Mouse (Mus musculus) heart, adult 11 months (tissue): ENCODE results near the gene Rtca.
A peak's percentile ranks its signal among the peaks of the same experiment; 100 is the strongest.

Experiments used
- DNase-seq: peaks from one replicate; pipeline ENCODE4 v3.0.0; 2022

Gene Rtca

GRCm38 (mm10) chr3:116474602-116475001 is 33.4 kb downstream of the Rtca start:
- peak; percentile 59 for DNase-seq

GRCm38 (mm10) chr3:116465709-116466108 is 42.3 kb downstream of the Rtca start:
- peak; percentile 29 for DNase-seq

- peak; percentile 40 for DNase-seq
Observed at GRCm38 (mm10) chr3:116464318-116464717, 43.7 kb downstream of the Rtca start.

DNA sequence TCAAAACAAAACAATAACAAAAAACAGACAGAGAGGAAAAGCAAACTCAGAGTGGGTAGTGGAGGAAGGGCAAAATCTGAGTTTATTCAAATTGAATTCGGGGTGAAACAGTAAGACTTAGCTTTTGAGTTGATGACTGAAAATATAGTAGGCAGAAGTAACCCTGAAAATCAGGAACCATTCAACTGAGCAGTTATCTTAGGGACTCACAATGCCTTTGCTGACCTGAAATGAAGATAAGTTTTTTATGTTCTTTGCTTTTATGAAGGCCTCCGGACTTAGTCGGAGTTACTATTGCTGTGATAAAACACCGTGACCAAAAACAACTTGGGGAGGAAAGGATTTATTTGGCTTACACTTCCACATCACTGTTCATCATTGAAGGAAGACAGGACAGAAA is 47.0 kb downstream of the Rtca start:
- DNase-seq, result no peak

DNA sequence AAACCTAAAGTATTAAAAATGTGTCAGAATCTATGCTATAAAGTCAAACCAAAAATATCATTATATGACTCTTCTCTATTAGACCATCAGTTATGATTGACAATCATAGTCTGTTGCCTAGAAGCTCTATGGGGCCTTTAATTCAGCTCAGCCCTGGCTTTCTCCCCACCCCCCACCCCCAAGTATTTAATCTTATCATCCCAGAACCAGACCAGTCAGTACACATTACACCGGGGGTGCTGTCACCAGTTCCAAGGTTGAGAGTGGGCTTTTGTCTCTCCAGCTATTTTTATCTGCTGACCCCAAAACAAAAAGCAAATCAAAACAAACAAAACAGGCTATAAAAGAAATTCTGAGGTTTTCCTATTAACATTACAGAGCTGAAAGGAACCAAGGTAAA is 53.5 kb downstream of the Rtca start:
- DNase-seq, result no peak

DNA sequence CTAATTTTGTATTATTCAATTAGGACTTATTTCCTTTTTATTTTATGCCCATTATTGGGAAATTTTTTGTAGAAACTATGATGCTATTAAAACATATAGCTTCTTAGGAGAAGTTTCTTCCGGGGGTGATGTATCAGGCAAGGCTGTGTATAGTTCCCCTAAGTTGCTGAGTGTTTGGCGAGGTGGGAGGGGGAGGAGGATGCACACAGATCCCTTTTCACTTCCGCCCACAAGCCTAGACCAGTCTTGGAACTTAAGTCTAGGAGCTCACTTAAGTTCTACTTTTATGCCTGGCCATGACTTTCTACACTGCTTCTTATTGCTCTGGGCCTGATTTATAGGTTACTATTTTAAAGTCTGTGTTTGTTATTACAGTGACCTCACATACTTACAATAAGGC is 57.3 kb downstream of the Rtca start:
- DNase-seq, result peak; percentile 24

DNA sequence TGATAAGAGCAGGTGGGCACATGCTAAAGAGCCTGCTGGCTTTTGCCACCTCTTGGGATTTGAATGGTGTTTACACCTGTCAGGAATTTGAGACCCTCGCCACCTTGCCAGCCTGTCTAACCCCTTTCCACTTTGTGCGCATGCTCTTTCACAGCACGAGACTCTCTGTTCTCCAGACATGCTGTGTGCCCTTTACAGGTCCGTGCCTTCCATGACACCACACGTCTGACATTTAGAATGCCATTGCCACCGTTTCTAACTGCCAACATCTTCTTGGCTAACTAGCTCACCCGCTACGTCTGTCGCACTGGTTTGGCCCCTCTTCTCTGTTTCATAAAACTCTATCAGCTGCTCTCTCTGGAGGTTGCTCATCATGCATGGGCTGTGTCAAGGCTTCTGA is 63.7 kb downstream of the Rtca start:
- DNase-seq, result peak; percentile 68

- no peak for DNase-seq
Observed at GRCm38 (mm10) chr3:116442788-116443187, 65.2 kb downstream of the Rtca start.

DNA sequence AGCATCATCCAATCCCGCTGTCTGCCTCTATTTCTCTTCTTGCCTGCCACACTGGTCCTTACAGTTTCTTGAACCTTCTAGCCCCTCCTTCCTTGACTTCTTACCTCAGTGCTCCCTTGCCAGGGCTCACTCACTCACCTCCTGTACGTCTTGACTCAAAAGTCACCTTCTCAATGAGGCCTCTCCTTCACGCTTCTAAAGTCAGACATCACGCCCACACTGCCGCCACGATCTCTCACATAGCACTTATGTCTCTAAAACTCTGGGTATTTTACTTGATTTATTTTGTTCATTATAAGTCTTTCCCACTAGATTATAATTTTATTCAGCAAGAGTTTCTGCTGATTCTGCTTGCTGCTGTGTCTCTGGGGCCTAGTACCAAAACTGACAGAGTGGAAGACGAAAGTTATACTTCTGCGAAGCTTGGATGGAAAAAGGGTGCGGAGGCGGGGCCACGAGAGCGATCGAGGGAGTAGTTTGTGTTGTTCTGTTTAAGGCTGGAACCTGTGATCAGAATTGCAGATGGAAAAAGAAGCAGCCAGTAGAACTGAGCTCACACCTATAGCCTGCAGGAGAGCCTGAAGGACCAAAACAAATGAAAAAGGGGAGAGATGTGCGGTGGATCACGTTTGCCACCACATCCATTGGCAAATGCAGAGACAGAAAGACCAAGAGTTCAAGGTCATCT is 66.3 kb downstream of the Rtca start:
- peak; percentile 70 for DNase-seq

DNA sequence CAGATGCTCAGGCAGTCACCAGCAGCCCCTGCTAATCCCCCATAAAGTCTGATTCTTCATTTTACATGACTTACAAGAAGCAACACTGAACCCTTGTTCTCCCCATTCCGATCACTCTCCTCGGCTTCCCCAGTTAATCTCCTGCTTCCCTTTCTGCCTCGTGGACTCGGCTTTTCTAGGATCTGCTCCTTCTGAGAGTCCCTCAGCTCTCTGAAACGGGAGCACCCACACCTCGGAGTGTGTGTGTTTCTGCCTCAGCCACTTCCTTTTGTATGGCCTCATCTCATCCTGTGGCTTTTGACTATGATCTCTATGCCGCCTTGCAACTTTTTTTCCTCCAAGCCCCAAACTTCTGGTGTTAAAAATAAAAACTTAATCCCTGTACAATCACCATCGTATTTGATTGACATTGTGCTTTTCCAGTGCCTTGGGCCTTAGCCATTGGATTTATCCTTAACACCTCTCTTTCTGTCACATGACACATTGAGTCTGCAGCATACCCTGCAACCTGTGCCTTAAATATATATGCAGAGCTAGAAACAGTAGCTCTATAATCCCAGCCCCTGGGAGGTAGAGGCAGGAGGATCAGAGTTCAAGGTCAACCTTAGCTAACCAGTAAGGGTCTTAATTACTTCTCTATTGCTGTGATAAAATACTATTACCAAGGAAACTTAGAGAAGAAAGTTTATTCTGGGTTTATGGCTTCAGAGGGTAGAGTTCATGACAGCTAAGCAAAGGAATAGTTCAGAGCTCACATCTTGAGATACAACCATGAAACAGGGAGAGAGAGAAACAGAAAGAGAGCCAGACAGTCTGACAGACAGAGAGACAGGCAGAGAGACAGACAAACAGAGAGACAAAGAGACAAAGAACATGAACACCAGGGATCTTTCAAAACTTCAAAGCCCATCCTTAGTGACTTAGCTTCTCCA is 67.7 kb downstream of the Rtca start:
- DNase-seq, result peak; percentile 67
